Mouse (Mus musculus): ENCODE results near the gene Znrf1. TPM values are rescaled to one million over a fixed set of nuclear protein-coding genes. Genes with fewer than 3 reads are reported as not detected.

Gene Znrf1
- polyA plus RNA-seq, 1 experiment: 124 TPM

GRCm38 (mm10) chr8:111526403-111527024 is 9.4 kb upstream of the Znrf1 start:
- Histone ChIP-seq H3K27ac (ENCODE audit: control insufficient read depth, insufficient read depth, low read depth, low read length, poor library complexity) (peak overlapping the region; percentile 48; the same call in 1 of the 2 replicates), H3K4me3 (replicated peaks; ENCODE audit: control insufficient read depth, low read depth, low read length) (no peak overlapping the region), H3K4me1 (ENCODE audit: control insufficient read depth, insufficient read depth, low read length) (no peaks in the 10 kb centered on the region; the same call in 1 of the 2 replicates)
- 13% methylated on average over 6 of the region's 6 CpGs for WGBS
- TF ChIP-seq POLR2A (IDR thresholded peaks at IDR 0.05; ENCODE audit: borderline replicate concordance, control insufficient read depth, low read depth, low read length) (no peak), CTCF (IDR thresholded peaks at IDR 0.05; ENCODE audit: control insufficient read depth, insufficient read depth, low read length) (no peak)

GRCm38 (mm10) chr8:111527149-111527548 is 8.7 kb upstream of the Znrf1 start:
- Histone ChIP-seq H3K4me3 (replicated peaks; ENCODE audit: control insufficient read depth, low read depth, low read length) (no peak overlapping the region), H3K27ac (ENCODE audit: control insufficient read depth, insufficient read depth, low read depth, low read length, poor library complexity) (no peak overlapping the region; the same call in 1 of the 2 replicates), H3K4me1 (ENCODE audit: control insufficient read depth, insufficient read depth, low read length) (no peaks in the 10 kb centered on the region; the same call in 1 of the 2 replicates)
- WGBS: 46% methylated on average over 8 of the region's 8 CpGs
- TF ChIP-seq CTCF (IDR thresholded peaks at IDR 0.05; ENCODE audit: control insufficient read depth, insufficient read depth, low read length) (no peak), POLR2A (IDR thresholded peaks at IDR 0.05; ENCODE audit: borderline replicate concordance, control insufficient read depth, low read depth, low read length) (no peak)

- TF ChIP-seq CTCF (IDR thresholded peaks at IDR 0.05; ENCODE audit: control insufficient read depth, insufficient read depth, low read length): no peak
- H3K27ac ChIP-seq (ENCODE audit: control insufficient read depth, insufficient read depth, low read depth, low read length, poor library complexity): no peak overlapping the region
- 78% methylated on average over 5 of the region's 5 CpGs for WGBS
- H3K4me1 ChIP-seq (ENCODE audit: control insufficient read depth, insufficient read depth, low read length): no peaks in the 10 kb centered on the region; the same call in 1 of the 2 replicates
- no peak overlapping the region for H3K4me3 ChIP-seq (replicated peaks; ENCODE audit: control insufficient read depth, low read depth, low read length)
These were observed 7.8 kb upstream of the Znrf1 start for GRCm38 (mm10) chr8:111528071-111528470.

GRCm38 (mm10) chr8:111531191-111531590 is 4.7 kb upstream of the Znrf1 start:
- Histone ChIP-seq H3K4me3 (replicated peaks; ENCODE audit: control insufficient read depth, low read depth, low read length) (no peak overlapping the region), H3K4me1 (ENCODE audit: control insufficient read depth, insufficient read depth, low read length) (no peaks in the 10 kb centered on the region; the same call in 1 of the 2 replicates), H3K27ac (ENCODE audit: control insufficient read depth, insufficient read depth, low read depth, low read length, poor library complexity) (no peak overlapping the region)
- WGBS: 82% methylated on average over 12 of the region's 12 CpGs
- TF ChIP-seq POLR2A (IDR thresholded peaks at IDR 0.05; ENCODE audit: borderline replicate concordance, control insufficient read depth, low read depth, low read length) (no peak), CTCF (IDR thresholded peaks at IDR 0.05; ENCODE audit: control insufficient read depth, insufficient read depth, low read length) (no peak)

- WGBS: 92% methylated on average over 17 of the region's 17 CpGs
- H3K27ac ChIP-seq (ENCODE audit: control insufficient read depth, insufficient read depth, low read depth, low read length, poor library complexity): no peak overlapping the region
- TF ChIP-seq POLR2A (IDR thresholded peaks at IDR 0.05; ENCODE audit: borderline replicate concordance, control insufficient read depth, low read depth, low read length) (no peak), CTCF (IDR thresholded peaks at IDR 0.05; ENCODE audit: control insufficient read depth, insufficient read depth, low read length) (no peak)
- no peak overlapping the region for H3K4me3 ChIP-seq (replicated peaks; ENCODE audit: control insufficient read depth, low read depth, low read length)
- H3K4me1 ChIP-seq (ENCODE audit: control insufficient read depth, insufficient read depth, low read length): no peaks in the 10 kb centered on the region; the same call in 1 of the 2 replicates
These were observed 4.3 kb upstream of the Znrf1 start for GRCm38 (mm10) chr8:111531621-111532020.

- H3K4me3 ChIP-seq (replicated peaks; ENCODE audit: control insufficient read depth, low read depth, low read length): no peak overlapping the region
- no peak overlapping the region for H3K27ac ChIP-seq (ENCODE audit: control insufficient read depth, insufficient read depth, low read depth, low read length, poor library complexity)
- 75% methylated on average over 4 of the region's 4 CpGs for WGBS
- no peak for TF ChIP-seq CTCF (IDR thresholded peaks at IDR 0.05; ENCODE audit: control insufficient read depth, insufficient read depth, low read length)
- TF ChIP-seq POLR2A (IDR thresholded peaks at IDR 0.05; ENCODE audit: borderline replicate concordance, control insufficient read depth, low read depth, low read length): no peak
- H3K4me1 ChIP-seq (ENCODE audit: control insufficient read depth, insufficient read depth, low read length): no peaks in the 10 kb centered on the region; the same call in 1 of the 2 replicates
These were observed 2.4 kb upstream of the Znrf1 start for GRCm38 (mm10) chr8:111533503-111533902.

- 50% methylated on average over 5 of the region's 5 CpGs for WGBS
- TF ChIP-seq POLR2A (IDR thresholded peaks at IDR 0.05; ENCODE audit: borderline replicate concordance, control insufficient read depth, low read depth, low read length) (no peak), CTCF (IDR thresholded peaks at IDR 0.05; ENCODE audit: control insufficient read depth, insufficient read depth, low read length) (no peak)
- Histone ChIP-seq H3K4me3 (replicated peaks; ENCODE audit: control insufficient read depth, low read depth, low read length) (no peak overlapping the region), H3K27ac (ENCODE audit: control insufficient read depth, insufficient read depth, low read depth, low read length, poor library complexity) (no peak overlapping the region), H3K4me1 (ENCODE audit: control insufficient read depth, insufficient read depth, low read length) (peaks cover 2% of the 10 kb centered on the region)
These were observed 406 bp upstream of the Znrf1 start for GRCm38 (mm10) chr8:111535491-111535890.

- Histone ChIP-seq H3K4me1 (ENCODE audit: control insufficient read depth, insufficient read depth, low read length) (peaks cover 2% of the 10 kb centered on the region), H3K4me3 (replicated peaks; ENCODE audit: control insufficient read depth, low read depth, low read length) (peak overlapping the region; percentile 71), H3K27ac (ENCODE audit: control insufficient read depth, insufficient read depth, low read depth, low read length, poor library complexity) (peak overlapping the region; percentile 96)
- WGBS: under 1% methylated on average over 60 of the region's 64 CpGs
- no peak for TF ChIP-seq POLR2A (IDR thresholded peaks at IDR 0.05; ENCODE audit: borderline replicate concordance, control insufficient read depth, low read depth, low read length)
- no peak for TF ChIP-seq CTCF (IDR thresholded peaks at IDR 0.05; ENCODE audit: control insufficient read depth, insufficient read depth, low read length)
These were observed 1.3 kb downstream of the Znrf1 start for GRCm38 (mm10) chr8:111536978-111537764.
